13 mouse cellular contexts compared by ENCODE assay signal in the genomic region with DNA sequence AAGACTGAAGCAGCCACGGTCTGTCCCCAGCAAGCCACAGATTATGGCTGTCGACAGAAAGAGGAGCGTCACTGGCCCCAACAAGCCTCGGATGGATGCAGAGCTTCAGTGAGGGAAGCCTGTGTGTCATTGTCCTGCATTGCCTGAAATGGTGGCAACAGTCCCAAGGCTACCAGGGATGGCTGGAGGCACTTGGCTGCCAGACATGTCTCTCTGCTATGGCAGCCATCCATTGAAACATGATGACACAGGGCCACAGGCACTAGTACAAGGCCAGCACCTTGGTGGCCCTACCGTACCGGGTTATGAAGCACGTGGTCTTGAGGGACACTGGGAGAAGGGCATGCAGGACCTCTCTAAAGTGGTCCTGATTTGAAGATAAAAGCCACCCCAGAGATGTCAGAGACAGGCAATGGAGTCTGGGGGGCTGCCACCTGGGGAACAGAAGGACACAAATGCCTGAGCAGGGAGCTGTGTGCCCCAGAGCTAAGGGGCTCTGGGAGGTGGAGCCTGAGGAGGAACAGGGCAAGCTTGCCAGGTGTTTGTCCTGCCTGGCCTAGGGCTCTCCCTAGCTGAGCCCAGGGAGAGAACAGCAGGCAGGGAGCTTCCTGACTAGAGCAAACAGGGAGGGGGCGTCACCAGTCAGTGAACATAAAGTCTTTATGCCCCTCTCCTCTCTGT. TPM values are rescaled to one million over a fixed set of nuclear protein-coding genes. Genes with fewer than 3 reads are reported as not detected.
A peak's percentile ranks its signal among the peaks of the same experiment; 100 is the strongest.
DNase-seq lines count a peak whose midpoint lies in the region; ATAC-seq and TF ChIP-seq lines count a peak whose summit lies in the region.
"Had no signal": no experiment of that assay in that cellular context is flagged by ENCODE, and none has a peak within 500 bp of the region (broad histone marks: within the 10 kb centered on the region; RNA-seq: fewer than 3 reads in every experiment).

No protein-coding gene starts in this region.

- no peak for TF ChIP-seq POLR2A in liver, adult 2 months (IDR thresholded peaks at IDR 0.05; ENCODE audit: extremely low read depth, insufficient read depth, low read length)

- H3K4me2 ChIP-seq in heart, embryonic 11.5 days, result no peak overlapping the region
- H3K4me2 ChIP-seq in liver, postnatal 0 days (ENCODE audit: low read depth, low read length), result no peak overlapping the region
- H3K4me2 ChIP-seq: liver, embryonic 13.5 days; midbrain, embryonic 13.5 days had no signal

- peaks cover 49% of the 10 kb centered on the region for H3K4me1 ChIP-seq in heart, embryonic 11.5 days (ENCODE audit: control insufficient read depth, insufficient read depth, low read length)
- no peaks in the 10 kb centered on the region for H3K4me1 ChIP-seq in liver, adult 2 months (ENCODE audit: control insufficient read depth, insufficient read depth, low read length)
- H3K4me1 ChIP-seq in liver, postnatal 0 days (ENCODE audit: insufficient read depth), result no peaks in the 10 kb centered on the region
- H3K4me1 ChIP-seq: liver, embryonic 13.5 days; midbrain, embryonic 13.5 days had no signal

- no peak overlapping the region for H3K9ac ChIP-seq in heart, embryonic 11.5 days (ENCODE audit: low read depth, low read length)
- H3K9ac ChIP-seq in liver, adult 2 months (ENCODE audit: low read depth, low read length), result no peak overlapping the region
- no peak overlapping the region for H3K9ac ChIP-seq in liver, postnatal 0 days (replicated peaks)
- H3K9ac ChIP-seq: liver, embryonic 13.5 days; midbrain, embryonic 13.5 days had no signal

- no peak for TF ChIP-seq EP300 in liver, postnatal 0 days (IDR thresholded peaks at IDR 0.05; ENCODE audit: low read depth)

- no peaks in the 10 kb centered on the region for H3K9me3 ChIP-seq in heart, embryonic 11.5 days (replicated peaks; ENCODE audit: control insufficient read depth, low read length)
- no peaks in the 10 kb centered on the region for H3K9me3 ChIP-seq in liver, postnatal 0 days (ENCODE audit: low read length)
- H3K9me3 ChIP-seq: liver, embryonic 13.5 days; midbrain, embryonic 13.5 days had no signal

- no peak overlapping the region for H3K4me3 ChIP-seq in heart, embryonic 11.5 days (ENCODE audit: low read depth, low read length)
- no peak overlapping the region for H3K4me3 ChIP-seq in liver, adult 2 months (ENCODE audit: insufficient read depth, low read depth, low read length)
- H3K4me3 ChIP-seq in liver, postnatal 0 days (ENCODE audit: low read depth, low read length), result no peak overlapping the region
- H3K4me3 ChIP-seq: liver, embryonic 13.5 days; midbrain, embryonic 13.5 days had no signal

- H3K27ac ChIP-seq in heart, embryonic 11.5 days (ENCODE audit: low read depth, low read length), result no peak overlapping the region
- no peak overlapping the region for H3K27ac ChIP-seq in liver, adult 2 months (replicated peaks; ENCODE audit: insufficient read depth, low read depth, low read length)
- no peak overlapping the region for H3K27ac ChIP-seq in liver, postnatal 0 days (ENCODE audit: low read depth)
- H3K27ac ChIP-seq: kidney, postnatal 0 days; liver, embryonic 13.5 days; midbrain, embryonic 13.5 days had no signal

- H3K36me3 ChIP-seq in heart, embryonic 11.5 days (ENCODE audit: control insufficient read depth, insufficient read depth, low read length), result no peaks in the 10 kb centered on the region
- H3K36me3 ChIP-seq in liver, adult 2 months (ENCODE audit: control insufficient read depth, insufficient read depth, low read length), result no peaks in the 10 kb centered on the region
- no peaks in the 10 kb centered on the region for H3K36me3 ChIP-seq in liver, postnatal 0 days (replicated peaks; ENCODE audit: insufficient read depth, low read length)
- H3K36me3 ChIP-seq: liver, embryonic 13.5 days; midbrain, embryonic 13.5 days had no signal

- peaks cover 7% of the 10 kb centered on the region; the same call in 1 of the 2 replicates for H3K27me3 ChIP-seq in heart, embryonic 11.5 days (ENCODE audit: control insufficient read depth, insufficient read depth, low read length)
- no peaks in the 10 kb centered on the region for H3K27me3 ChIP-seq in liver, adult 2 months (ENCODE audit: control insufficient read depth, insufficient read depth, low read length)
- no peaks in the 10 kb centered on the region for H3K27me3 ChIP-seq in liver, postnatal 0 days (ENCODE audit: insufficient read depth, low read length)
- H3K27me3 ChIP-seq: liver, embryonic 13.5 days; midbrain, embryonic 13.5 days had no signal

- TF ChIP-seq CTCF in liver, adult 2 months (IDR thresholded peaks at IDR 0.05; ENCODE audit: low read depth, low read length), result no peak
- TF ChIP-seq CTCF in liver, postnatal 0 days (IDR thresholded peaks at IDR 0.05; ENCODE audit: low read depth), result no peak

- no peak for ATAC-seq in heart, embryonic 11.5 days (replicated peaks; ENCODE audit: insufficient number of reproducible peaks, low FRiP score, low TSS enrichment)
- no peak for ATAC-seq in liver, postnatal 0 days
- ATAC-seq: activated CD4-positive, CD25-positive, alpha-beta regulatory T cell, adult 4 months; midbrain, embryonic 13.5 days had no signal

- no peaks in the 10 kb centered on the region for H3K79me2 ChIP-seq in liver, adult 2 months (ENCODE audit: control insufficient read depth, insufficient read depth, low read length)

- peak; percentile 95 for DNase-seq in heart, adult 11 months
- peak; percentile 86 for DNase-seq in liver, adult 2 months (ENCODE audit: extremely low read depth, low read depth, low spot score)
- no peak for DNase-seq in liver, postnatal 0 days
- peak; percentile 82 for DNase-seq in adrenal gland, postnatal 10 days
- DNase-seq in gastrocnemius, postnatal 25 days, result peak; percentile 62
- no peak for DNase-seq in frontal cortex, postnatal 36 days (ENCODE audit: low spot score in 2 of 2)
- DNase-seq: liver, embryonic 13.5 days; lung, postnatal 36 days; thymus, postnatal 14 days had no signal

- 74% methylated on average over 8 of the region's 8 CpGs for WGBS in heart, embryonic 11.5 days (ENCODE audit: insufficient replicate concordance)
- 40% methylated on average over 8 of the region's 8 CpGs for WGBS in liver, adult 2 months
- 78% methylated on average over 8 of the region's 8 CpGs for WGBS in liver, postnatal 0 days (ENCODE audit: insufficient replicate concordance)

RNA-seq across cellular contexts. Expression of a gene that starts 11.0 kb away (rescaled TPM):
- 3.7 and 4.1 TPM in 2 replicates for polyA plus RNA-seq in heart, embryonic 11.5 days (2014; fragmentation: Nextera tagmentation; extraction: Ambion mirVana)
- 0.83 and 1.2 TPM in 2 replicates for total RNA-seq in liver, adult 2 months (2014; rRNA removed)
- polyA plus RNA-seq in liver, adult 2 months (2012; rRNA removed), result 0.97 and 1.3 TPM in 2 replicates
- 2.3 and 2.6 TPM in 2 replicates for polyA plus RNA-seq in liver, postnatal 0 days (2015; fragmentation: Nextera tagmentation; extraction: Ambion mirVana)
- total RNA-seq in adrenal gland, postnatal 10 days (2021), result 10 to 100 TPM; 51.0 to 61.0 TPM
- total RNA-seq in gastrocnemius, postnatal 25 days (2021), result 10 to 100 TPM; 37.4 to 46.7 TPM
- polyA plus RNA-seq: activated CD4-positive, CD25-positive, alpha-beta regulatory T cell, adult 4 months had no signal

RNA-seq across cellular contexts. Expression of a gene that starts 49.2 kb away (rescaled TPM):
- polyA plus RNA-seq in heart, embryonic 11.5 days (2014; fragmentation: Nextera tagmentation; extraction: Ambion mirVana), result 4.7 and 8.4 TPM in 2 replicates
- total RNA-seq in liver, adult 2 months (2014; rRNA removed), result 4.8 and 5.2 TPM in 2 replicates
- 2.1 and 3.0 TPM in 2 replicates for polyA plus RNA-seq in liver, adult 2 months (2012; rRNA removed)
- 3.4 and 3.5 TPM in 2 replicates for polyA plus RNA-seq in liver, postnatal 0 days (2015; fragmentation: Nextera tagmentation; extraction: Ambion mirVana)
- total RNA-seq in adrenal gland, postnatal 10 days (2021), result 10 to 100 TPM in 1 of 2 experiments, 1 to 10 TPM in 1; 9.5 to 17.6 TPM
- 1 to 10 TPM; 1.8 to 2.1 TPM for total RNA-seq in gastrocnemius, postnatal 25 days (2021)

Comparison
In these comparisons a context has a peak if more than half of its experiments do, and no peak if none do; other contexts are left out.
1. DNase-seq: peak in heart, adult 11 months (single experiment), liver, adult 2 months (single experiment), adrenal gland, postnatal 10 days (single experiment) and gastrocnemius, postnatal 25 days (single experiment); none in liver, postnatal 0 days (single experiment) and frontal cortex, postnatal 36 days (0 of 2).
2. RNA of a gene that starts 11.0 kb away (total RNA-seq): 51.0 to 61.0 TPM in adrenal gland, postnatal 10 days and 37.4 to 46.7 TPM in gastrocnemius, postnatal 25 days; 0.83 to 1.2 TPM in liver, adult 2 months; every median in the first group is over 10 times any median in the second.